9 mouse cellular contexts compared by ENCODE assay signal in genomic region chr17:74394381-74394780, GRCm38 (mm10). TPM values are rescaled to one million over a fixed set of nuclear protein-coding genes. Genes with fewer than 3 reads are reported as not detected.
DNase-seq lines count a peak whose midpoint lies in the region; ATAC-seq and TF ChIP-seq lines count a peak whose summit lies in the region.
"Had no signal": no experiment of that assay in that cellular context is flagged by ENCODE, and none has a peak within 500 bp of the region (broad histone marks: within the 10 kb centered on the region; RNA-seq: fewer than 3 reads in every experiment).

No protein-coding gene starts in this region.

- no peak for ATAC-seq in hindbrain, embryonic 14.5 days (ENCODE audit: low FRiP score)
- ATAC-seq in liver, postnatal 0 days, result no peak
- ATAC-seq in monocyte, adult 5-6 weeks (replicated peaks; ENCODE audit: insufficient number of reproducible peaks, low FRiP score, low TSS enrichment, poor library complexity, severe bottlenecking), result no peak

- WGBS in hindbrain, embryonic 14.5 days, result 85% methylated on average over 2 of the region's 2 CpGs
- WGBS in hindbrain, embryonic 10.5 days, result 78% methylated on average over 2 of the region's 2 CpGs
- 84% methylated on average over 2 of the region's 2 CpGs for WGBS in embryonic facial prominence, embryonic 10.5 days
- WGBS in liver, postnatal 0 days (ENCODE audit: insufficient replicate concordance), result 77% methylated on average over 2 of the region's 2 CpGs

- no peaks in the 10 kb centered on the region for H3K27me3 ChIP-seq in hindbrain, embryonic 14.5 days (ENCODE audit: control insufficient read depth, insufficient read depth, low read length)
- no peaks in the 10 kb centered on the region for H3K27me3 ChIP-seq in hindbrain, embryonic 10.5 days (ENCODE audit: insufficient read depth, poor library complexity, severe bottlenecking)
- H3K27me3 ChIP-seq in E14TG2a.4 (ENCODE audit: insufficient read depth, low read length), result no peaks in the 10 kb centered on the region
- H3K27me3 ChIP-seq in embryonic facial prominence, embryonic 10.5 days (replicated peaks; ENCODE audit: low read depth, poor library complexity, severe bottlenecking), result no peaks in the 10 kb centered on the region
- H3K27me3 ChIP-seq in liver, postnatal 0 days (ENCODE audit: insufficient read depth, low read length), result no peaks in the 10 kb centered on the region

- TF ChIP-seq EP300 in liver, postnatal 0 days (IDR thresholded peaks at IDR 0.05; ENCODE audit: low read depth), result no peak

- H3K9me3 ChIP-seq in hindbrain, embryonic 14.5 days (ENCODE audit: control insufficient read depth, low read length), result no peaks in the 10 kb centered on the region
- H3K9me3 ChIP-seq in hindbrain, embryonic 10.5 days, result no peaks in the 10 kb centered on the region
- no peaks in the 10 kb centered on the region for H3K9me3 ChIP-seq in E14TG2a.4 (ENCODE audit: low read length)
- H3K9me3 ChIP-seq in embryonic facial prominence, embryonic 10.5 days, result no peaks in the 10 kb centered on the region
- H3K9me3 ChIP-seq in liver, postnatal 0 days (ENCODE audit: low read length), result no peaks in the 10 kb centered on the region

- no peak for TF ChIP-seq CTCF in E14TG2a.4 (conservative IDR thresholded peaks at IDR 0.05; ENCODE audit: low read length)
- TF ChIP-seq CTCF in liver, postnatal 0 days (IDR thresholded peaks at IDR 0.05; ENCODE audit: low read depth), result no peak

- H3K27ac ChIP-seq in hindbrain, embryonic 14.5 days, result no peak overlapping the region
- H3K27ac ChIP-seq in hindbrain, embryonic 10.5 days, result no peak overlapping the region
- no peak overlapping the region for H3K27ac ChIP-seq in embryonic facial prominence, embryonic 10.5 days (replicated peaks)
- H3K27ac ChIP-seq in liver, postnatal 0 days (ENCODE audit: low read depth), result no peak overlapping the region

- no peak for DNase-seq in hindbrain, embryonic 14.5 days (ENCODE audit: low spot score)
- no peak for DNase-seq in hindbrain, embryonic 10.5 days (ENCODE audit: low spot score)
- no peak for DNase-seq in embryonic facial prominence, embryonic 10.5 days (ENCODE audit: low spot score)
- DNase-seq in liver, postnatal 0 days, result no peak
- no peak for DNase-seq in kidney, postnatal 4 days
- DNase-seq: cerebellum, postnatal 10 days; lung, postnatal 14 days had no signal

- H3K4me1 ChIP-seq in hindbrain, embryonic 14.5 days (replicated peaks; ENCODE audit: control insufficient read depth, insufficient read depth, low read length), result peaks cover 12% of the 10 kb centered on the region
- peaks cover 13% of the 10 kb centered on the region for H3K4me1 ChIP-seq in hindbrain, embryonic 10.5 days (replicated peaks)
- peaks cover 19% of the 10 kb centered on the region for H3K4me1 ChIP-seq in E14TG2a.4 (replicated peaks; ENCODE audit: low read depth, low read length)
- H3K4me1 ChIP-seq in embryonic facial prominence, embryonic 10.5 days, result peaks cover 12% of the 10 kb centered on the region
- H3K4me1 ChIP-seq in liver, postnatal 0 days (ENCODE audit: insufficient read depth), result peaks cover 15% of the 10 kb centered on the region

- H3K9ac ChIP-seq in hindbrain, embryonic 14.5 days, result no peak overlapping the region
- H3K9ac ChIP-seq in liver, postnatal 0 days (replicated peaks), result no peak overlapping the region

- peaks cover 11% of the 10 kb centered on the region; the same call in 1 of the 2 replicates for H3K36me3 ChIP-seq in hindbrain, embryonic 14.5 days (replicated peaks; ENCODE audit: control insufficient read depth, insufficient read depth)
- no peaks in the 10 kb centered on the region; the same call in 1 of the 2 replicates for H3K36me3 ChIP-seq in hindbrain, embryonic 10.5 days
- no peaks in the 10 kb centered on the region; the same call in 1 of the 2 replicates for H3K36me3 ChIP-seq in E14TG2a.4 (ENCODE audit: insufficient read depth, low read length)
- H3K36me3 ChIP-seq in embryonic facial prominence, embryonic 10.5 days (replicated peaks), result peaks cover under 1% of the 10 kb centered on the region; the same call in 1 of the 2 replicates
- no peaks in the 10 kb centered on the region for H3K36me3 ChIP-seq in liver, postnatal 0 days (replicated peaks; ENCODE audit: insufficient read depth, low read length)

- H3K4me3 ChIP-seq in hindbrain, embryonic 14.5 days (replicated peaks; ENCODE audit: low read length), result peak overlapping the region; percentile 68; the same call in 1 of the 2 replicates
- H3K4me3 ChIP-seq in hindbrain, embryonic 10.5 days, result no peak overlapping the region
- H3K4me3 ChIP-seq in E14TG2a.4 (replicated peaks; ENCODE audit: low read length), result peak overlapping the region; percentile 99; the same call in 1 of the 2 replicates
- 0 out of 2 replicates have a peak overlapping the region, but pooled peaks have one; percentile 95 for H3K4me3 ChIP-seq in embryonic facial prominence, embryonic 10.5 days
- H3K4me3 ChIP-seq in liver, postnatal 0 days (ENCODE audit: low read depth, low read length), result peak overlapping the region; percentile 96; the same call in 1 of the 2 replicates

- H3K4me2 ChIP-seq in hindbrain, embryonic 14.5 days (replicated peaks), result 0 out of 2 replicates have a peak overlapping the region, but pooled peaks have one; percentile 78
- H3K4me2 ChIP-seq in liver, postnatal 0 days (ENCODE audit: low read depth, low read length), result peak overlapping the region; percentile 78

RNA-seq across cellular contexts. Expression of gene Slc30a6, which starts 1.0 kb away (rescaled TPM):
- polyA plus RNA-seq in hindbrain, embryonic 14.5 days (2014; fragmentation: Nextera tagmentation; extraction: Ambion mirVana), result 28.1 and 30.8 TPM in 2 replicates
- polyA plus RNA-seq in hindbrain, embryonic 10.5 days (2016; fragmentation: Nextera tagmentation; extraction: Ambion mirVana), result 28.4 and 33.8 TPM in 2 replicates
- polyA plus RNA-seq in embryonic facial prominence, embryonic 10.5 days (2016; fragmentation: Nextera tagmentation; extraction: Ambion mirVana), result 38.3 and 39.2 TPM in 2 replicates
- 16.5 and 16.9 TPM in 2 replicates for polyA plus RNA-seq in liver, postnatal 0 days (2015; fragmentation: Nextera tagmentation; extraction: Ambion mirVana)
- 9.7 to 17.0 TPM (median 10.1 TPM) in 3 replicates for total RNA-seq in monocyte, adult 5-6 weeks (2017)

RNA-seq across cellular contexts. Expression of gene Spast, which starts 55.6 kb away (rescaled TPM):
- polyA plus RNA-seq in hindbrain, embryonic 14.5 days (2014; fragmentation: Nextera tagmentation; extraction: Ambion mirVana), result 54.1 and 54.4 TPM in 2 replicates
- 16.4 and 16.8 TPM in 2 replicates for polyA plus RNA-seq in hindbrain, embryonic 10.5 days (2016; fragmentation: Nextera tagmentation; extraction: Ambion mirVana)
- polyA plus RNA-seq in embryonic facial prominence, embryonic 10.5 days (2016; fragmentation: Nextera tagmentation; extraction: Ambion mirVana), result 17.0 and 18.0 TPM in 2 replicates
- polyA plus RNA-seq in liver, postnatal 0 days (2015; fragmentation: Nextera tagmentation; extraction: Ambion mirVana), result 5.8 and 5.9 TPM in 2 replicates
- 44.4 to 55.2 TPM (median 54.8 TPM) in 3 replicates for total RNA-seq in monocyte, adult 5-6 weeks (2017)
